Mouse (Mus musculus) heart, adult 2 months (tissue): ENCODE data around the gene Rpl23a. TPM values are rescaled to one million over a fixed set of nuclear protein-coding genes. Genes with fewer than 3 reads are reported as not detected.

Experiments
- DNase-seq, 2 experiments: peaks; one replicate each; pipeline ENCODE4 v3.0.0; 2021
- H3K27ac ChIP-seq: fragments of 200-600 bp; 2 replicates; pipeline ENCODE4 v1.8.1; 2022
- H3K27me3 ChIP-seq: fragments of 200-500 bp; 2 replicates; pipeline ENCODE4 v1.6.1; 2012; ENCODE audit warnings: mild to moderate bottlenecking, low read length, inconsistent platforms, mixed read lengths; ENCODE audit not compliant: control insufficient read depth, insufficient read depth
- H3K36me3 ChIP-seq: fragments of 200-500 bp; 2 replicates; pipeline ENCODE4 v1.6.1; 2012; ENCODE audit warnings: low read length, inconsistent platforms; ENCODE audit not compliant: control insufficient read depth, insufficient read depth
- H3K4me1 ChIP-seq: fragments of 200-500 bp; 2 replicates; pipeline ENCODE4 v1.6.1; 2011; ENCODE audit warnings: low read length; ENCODE audit not compliant: control insufficient read depth, insufficient read depth
- H3K4me3 ChIP-seq: fragments of 200-600 bp; 2 replicates; pipeline ENCODE4 v1.8.1; 2022
- H3K79me2 ChIP-seq: fragments of 200-500 bp; replicated peaks from 2 replicates; pipeline ENCODE4 v1.6.1; 2012; ENCODE audit warnings: mild to moderate bottlenecking, inconsistent platforms, low read length, moderate library complexity, mixed read lengths; ENCODE audit not compliant: control insufficient read depth, insufficient read depth
- H3K9ac ChIP-seq: fragments of 200-500 bp; 2 replicates; pipeline ENCODE4 v1.6.1; 2012; ENCODE audit warnings: low read depth, mild to moderate bottlenecking, control low read depth, inconsistent platforms, low read length, mixed read lengths
- EP300 ChIP-seq: fragments of 200-500 bp; IDR thresholded peaks from 2 replicates; pipeline ENCODE4 v1.6.1; 2011; ENCODE audit warnings: low read depth, low read length, control low read depth; ENCODE audit not compliant: insufficient read depth
- WGBS: fragments of 180-500 bp; shearing (Covaris S2); methylation state at CpG from one replicate; pipeline ENCODE4 v1.1.7; 2018; 5-methylcytosine and 5-hydroxymethylcytosine counted together
- intact Hi-C: fragments of 180-260 bp; cut with DNase I; formaldehyde crosslinking; loops from one replicate; pipeline ENCODE4 v1.15.1; 2025
- microRNA-seq, 2 experiments: library from miRNA; unstranded; fragments of <30 nt; microRNA quantifications; one replicate each; pipeline ENCODE4 v1.2.0; 2021
- polyA plus RNA-seq: library from polyadenylated mRNA; depleted of rRNA; stranded (reverse); fragments of >200 nt; gene quantifications from 2 replicates; pipeline ENCODE4 v1.2.3, GENCODE M21; 2012; rRNA removed
- total RNA-seq, 2 experiments: library from RNA; stranded (reverse); gene quantifications; 2 replicates each; pipeline ENCODE4 v1.2.3; 2021

Rpl23a gene
- total and polyA plus RNA-seq, 3 experiments, result 155 to 911 (median 801) TPM

GRCm38 (mm10) chr11:78133915-78134314 lies 49.5 kb downstream of the Rpl23a start:
- intact Hi-C loops, result no loop called here
- TF ChIP-seq EP300, result no peak
- 87% methylated on average over 6 of the region's 6 CpGs for WGBS

More at GRCm38 (mm10) chr11:78133915-78134314, 49.5 kb downstream of the Rpl23a start:
- no peak overlapping the region for H3K9ac ChIP-seq
- no peak for DNase-seq
- no peaks in the 10 kb centered on the region for H3K27me3 ChIP-seq
- peaks cover 10% of the 10 kb centered on the region for H3K4me1 ChIP-seq
- H3K79me2 ChIP-seq, result peaks cover 6% of the 10 kb centered on the region
- H3K36me3 ChIP-seq, result peaks cover 4% of the 10 kb centered on the region
- no peak overlapping the region for H3K4me3 ChIP-seq
- no peak overlapping the region for H3K27ac ChIP-seq

Small RNA genes within 50 kb of the gene (microRNA-seq; reads per million reads assigned to microRNA genes)
- 0.77 to 1.1 reads per million in 2 experiments for gene Mir7653

Other genes starting within 250 kb of the Rpl23a start
- 10 to 100 TPM; 23.6 to 30.5 TPM for gene Phf12, start 200.8 kb downstream of the Rpl23a start, total RNA-seq
- 22.3 and 25.3 TPM in 2 replicates for gene Phf12, start 200.8 kb downstream of the Rpl23a start, polyA plus RNA-seq
- 1 to 10 TPM; 4.0 to 4.8 TPM for gene Dhrs13, start 151.3 kb downstream of the Rpl23a start, total RNA-seq
- gene Dhrs13, start 151.3 kb downstream of the Rpl23a start, polyA plus RNA-seq, result 3.5 and 4.7 TPM in 2 replicates
- gene Flot2, start 145.7 kb downstream of the Rpl23a start, total RNA-seq, result 10 to 100 TPM; 51.7 to 59.9 TPM
- 118 and 172 TPM in 2 replicates for gene Flot2, start 145.7 kb downstream of the Rpl23a start, polyA plus RNA-seq
- gene Eral1, start 103.2 kb downstream of the Rpl23a start, total RNA-seq, result 10 to 100 TPM; 25.0 to 28.2 TPM
- gene Eral1, start 103.2 kb downstream of the Rpl23a start, polyA plus RNA-seq, result 34.9 and 42.4 TPM in 2 replicates
- gene Fam222b, start 88.9 kb downstream of the Rpl23a start, total RNA-seq, result 10 to 100 TPM; 10.4 to 11.4 TPM
- 11.9 and 12.6 TPM in 2 replicates for gene Fam222b, start 88.9 kb downstream of the Rpl23a start, polyA plus RNA-seq
- gene Traf4, start 18.0 kb downstream of the Rpl23a start, total RNA-seq, result 1 to 10 TPM; 3.7 to 6.0 TPM
- gene Traf4, start 18.0 kb downstream of the Rpl23a start, polyA plus RNA-seq, result 11.2 and 13.4 TPM in 2 replicates
- 1 to 10 TPM; 1.6 to 2.5 TPM for gene Nek8, start 6.9 kb downstream of the Rpl23a start, total RNA-seq
- 7.0 and 7.6 TPM in 2 replicates for gene Nek8, start 6.9 kb downstream of the Rpl23a start, polyA plus RNA-seq
- gene Tlcd1, start 6.9 kb downstream of the Rpl23a start, total RNA-seq, result 1 to 10 TPM; 5.4 to 5.7 TPM
- 15.7 and 17.3 TPM in 2 replicates for gene Tlcd1, start 6.9 kb downstream of the Rpl23a start, polyA plus RNA-seq
- gene Rab34, start 4.8 kb upstream of the Rpl23a start, total RNA-seq, result 1 to 10 TPM; 8.2 to 9.8 TPM
- 17.2 and 17.5 TPM in 2 replicates for gene Rab34, start 4.8 kb upstream of the Rpl23a start, polyA plus RNA-seq
- under 1 TPM; 0.70 to 0.75 TPM for gene Proca1, start 9.8 kb upstream of the Rpl23a start, total RNA-seq
- 0.26 and 0.80 TPM in 2 replicates for gene Proca1, start 9.8 kb upstream of the Rpl23a start, polyA plus RNA-seq
- gene Sdf2, start 62.2 kb upstream of the Rpl23a start, total RNA-seq, result 10 to 100 TPM; 46.5 to 52.5 TPM
- 71.9 and 91.9 TPM in 2 replicates for gene Sdf2, start 62.2 kb upstream of the Rpl23a start, polyA plus RNA-seq
- gene Supt6, start 62.4 kb upstream of the Rpl23a start, total RNA-seq, result 10 to 100 TPM; 29.5 to 32.1 TPM
- gene Supt6, start 62.4 kb upstream of the Rpl23a start, polyA plus RNA-seq, result 12.2 and 13.1 TPM in 2 replicates
- gene 2610507B11Rik, start 78.2 kb upstream of the Rpl23a start, total RNA-seq, result 100 to 1,000 TPM; 173 to 209 TPM
- 74.7 and 141 TPM in 2 replicates for gene 2610507B11Rik, start 78.2 kb upstream of the Rpl23a start, polyA plus RNA-seq
- under 1 TPM; 0.65 to 0.75 TPM for gene BC030499, start 107.3 kb upstream of the Rpl23a start, total RNA-seq
- gene BC030499, start 107.3 kb upstream of the Rpl23a start, polyA plus RNA-seq, result 0.37 and 0.88 TPM in 2 replicates
- gene Spag5, start 117.9 kb upstream of the Rpl23a start, total RNA-seq, result under 1 TPM; 0.27 to 0.42 TPM
- gene Spag5, start 117.9 kb upstream of the Rpl23a start, polyA plus RNA-seq, result 0.64 and 0.94 TPM in 2 replicates
- gene Aldoc, start 139.4 kb upstream of the Rpl23a start, total RNA-seq, result under 1 TPM; 0.73 to 0.80 TPM
- gene Aldoc, start 139.4 kb upstream of the Rpl23a start, polyA plus RNA-seq, result 0.45 and 0.56 TPM in 2 replicates
- 10 to 100 TPM; 20.7 to 25.4 TPM for gene Pigs, start 144.8 kb upstream of the Rpl23a start, total RNA-seq
- 39.7 and 47.1 TPM in 2 replicates for gene Pigs, start 144.8 kb upstream of the Rpl23a start, polyA plus RNA-seq
- 1 to 10 TPM; 4.6 to 4.9 TPM for gene Unc119, start 159.9 kb upstream of the Rpl23a start, total RNA-seq
- 16.8 and 17.8 TPM in 2 replicates for gene Unc119, start 159.9 kb upstream of the Rpl23a start, polyA plus RNA-seq
- gene Foxn1, start 203.0 kb upstream of the Rpl23a start, total RNA-seq, result not detected
- gene Foxn1, start 203.0 kb upstream of the Rpl23a start, polyA plus RNA-seq, result not detected in 2 replicates
- gene Slc13a2, start 238.6 kb upstream of the Rpl23a start, total RNA-seq, result not detected
- 0.23 TPM in 1 of 2 replicates, not detected in the other for gene Slc13a2, start 238.6 kb upstream of the Rpl23a start, polyA plus RNA-seq